Mouse (Mus musculus): Measurements from ENCODE around the gene Alox12.

DNA sequence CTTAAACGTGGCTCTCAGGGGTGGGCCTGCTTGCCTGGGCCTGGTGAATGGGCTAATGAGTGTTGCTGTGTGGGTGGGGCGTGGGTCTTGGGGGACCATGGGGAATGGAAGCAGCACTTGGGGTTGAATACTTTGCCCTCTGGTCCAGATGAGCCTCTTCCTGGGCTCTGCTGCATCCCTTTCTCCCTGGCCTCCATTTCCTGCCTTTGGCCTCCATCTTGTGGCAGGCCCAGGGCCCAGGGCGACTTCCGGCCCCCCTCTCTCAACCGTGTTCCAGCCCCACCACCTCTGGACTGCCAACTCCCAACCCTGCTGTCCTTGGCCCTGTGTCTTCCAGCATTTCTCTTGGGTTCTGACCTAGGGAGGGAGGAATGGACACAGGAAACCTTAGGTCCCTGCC lies 21.1 kb downstream of the Alox12 start:
- TF ChIP-seq CTCF (IDR thresholded peaks at IDR 0.05; ENCODE audit: control insufficient read depth, insufficient read depth, insufficient read length): no peak
- TF ChIP-seq USF1 (IDR thresholded peaks at IDR 0.05; ENCODE audit: low read depth): no peak
- no peak for TF ChIP-seq CEBPB (IDR thresholded peaks at IDR 0.05; ENCODE audit: low read depth)
- TF ChIP-seq MAX (IDR thresholded peaks at IDR 0.05): no peak
- no peak for TF ChIP-seq MYOG (IDR thresholded peaks at IDR 0.05; ENCODE audit: control insufficient read depth, extremely low read depth, insufficient read length)
- no peak for TF ChIP-seq FOSL1 (IDR thresholded peaks at IDR 0.05; ENCODE audit: insufficient read depth, low read length, poor library complexity, severe bottlenecking)

All from C2C12 (cell line).